Mouse (Mus musculus) midbrain, embryonic 14.5 days (tissue): Measurements from ENCODE around the gene Wdhd1. TPM values are rescaled to one million over a fixed set of nuclear protein-coding genes. Genes with fewer than 3 reads are reported as not detected.
"Not testable (repeated sequence)": the region's sequence is repeated elsewhere in the genome, so short reads cannot be mapped to it uniquely, and the experiment has no call there.

Source experiments
- ATAC-seq: fragments of 200-750 bp; cut with Nextera tagmentation; 2 replicates; pipeline ENCODE4 v1.8.0; 2017; ENCODE audit warnings: moderate number of reproducible peaks, moderate library complexity; ENCODE audit not compliant: low FRiP score, low TSS enrichment
- DNase-seq: peaks from one replicate; pipeline ENCODE4 v3.0.0-alpha.2; 2015
- H3K27ac ChIP-seq: fragments of 300-500 bp; sonication (generic); replicated peaks from 2 replicates; pipeline ENCODE4 v1.5.1; 2014; ENCODE audit warnings: mild to moderate bottlenecking, low read depth, low read length, moderate library complexity
- H3K27me3 ChIP-seq: fragments of 300-500 bp; sonication (generic); 2 replicates; pipeline ENCODE4 v1.6.1; 2014; ENCODE audit warnings: low read length, control low read depth, mixed read lengths; ENCODE audit not compliant: control insufficient read depth, insufficient read depth
- H3K36me3 ChIP-seq: fragments of 300-500 bp; sonication (generic); 2 replicates; pipeline ENCODE4 v1.6.1; 2014; ENCODE audit warnings: low read length, control low read depth; ENCODE audit not compliant: control insufficient read depth, insufficient read depth
- H3K4me1 ChIP-seq: fragments of 300-500 bp; sonication (generic); 2 replicates; pipeline ENCODE4 v1.6.1; 2014; ENCODE audit warnings: mild to moderate bottlenecking, antibody characterized with exemption, low read length, control low read depth; ENCODE audit not compliant: control insufficient read depth, insufficient read depth
- H3K4me2 ChIP-seq: fragments of 300-500 bp; sonication (generic); 2 replicates; pipeline ENCODE4 v1.6.1; 2014; ENCODE audit warnings: mild to moderate bottlenecking, low read length, moderate library complexity
- H3K4me3 ChIP-seq: fragments of 300-500 bp; sonication (generic); replicated peaks from 2 replicates; pipeline ENCODE4 v1.5.1; 2014; ENCODE audit warnings: low read depth, low read length
- H3K9ac ChIP-seq: fragments of 300-500 bp; sonication (generic); replicated peaks from 2 replicates; pipeline ENCODE4 v1.6.1; 2014; ENCODE audit warnings: mild to moderate bottlenecking, low read length, moderate library complexity
- H3K9me3 ChIP-seq: fragments of 300-500 bp; sonication (generic); 2 replicates; pipeline ENCODE4 v1.6.1; 2016; ENCODE audit warnings: low read length, control low read depth, mixed read lengths; ENCODE audit not compliant: control insufficient read depth
- WGBS: fragments of 180-500 bp; shearing (Covaris S2); extraction: QIAGEN DNeasy Blood & Tissue Kit; methylation state at CpG from one replicate; pipeline ENCODE4 v1.1.7; 2014; 5-methylcytosine and 5-hydroxymethylcytosine counted together
- polyA plus RNA-seq: library from polyadenylated mRNA; unstranded; fragments of >200 nt; fragmentation: Nextera tagmentation; extraction: Ambion mirVana; gene quantifications from 2 replicates; pipeline ENCODE4 v1.2.1, GENCODE M21; 2014

Gene Wdhd1
- 14.1 and 21.1 TPM in 2 replicates for polyA plus RNA-seq

DNA sequence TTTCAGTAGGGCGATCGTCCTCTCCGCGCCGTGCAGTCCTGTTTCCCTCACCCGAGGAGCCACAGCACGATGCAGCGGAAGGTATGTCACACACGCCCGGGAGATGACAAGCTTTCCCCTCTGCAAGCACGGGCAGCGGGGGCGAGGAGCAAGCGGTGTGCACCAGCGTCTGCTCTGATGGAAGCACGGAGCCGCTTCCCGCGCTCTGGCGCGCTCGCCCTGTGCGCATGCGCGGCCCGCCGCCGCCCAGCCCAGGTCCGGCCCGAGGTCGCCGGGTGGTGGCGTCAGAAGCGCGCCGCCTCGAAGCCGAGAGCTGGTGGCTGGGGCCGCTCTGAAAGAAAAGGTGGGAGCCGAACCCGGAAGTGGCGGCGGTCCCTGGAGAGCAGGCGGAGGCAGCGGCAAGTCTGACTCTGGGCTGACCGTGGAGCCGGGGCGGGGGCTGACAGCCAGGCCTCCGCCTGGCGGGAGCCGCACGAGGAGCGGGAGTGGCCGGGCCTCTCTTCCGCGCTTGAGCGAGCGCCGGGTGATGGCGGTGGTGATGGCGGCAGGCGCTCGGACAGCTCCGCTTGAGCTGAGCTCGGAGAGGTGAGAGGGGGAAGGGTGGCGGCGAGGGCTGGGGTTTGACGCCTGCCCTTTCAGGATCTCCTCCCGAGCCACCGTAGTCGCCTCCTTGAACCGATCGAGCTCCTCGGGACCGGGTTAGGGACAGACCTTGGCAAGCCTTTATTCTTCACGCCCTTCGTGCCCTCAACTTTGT is at the start of gene Wdhd1, which contains the start of gene Socs4:
Gene Wdhd1 (minus strand): TSS at position 221 of the 757 bp plus-strand sequence.
Gene Socs4 (plus strand): TSS at position 295 of the 757 bp plus-strand sequence.
- H3K4me1 ChIP-seq, result peaks cover 14% of the 10 kb centered on the region
- peak within 1 kb of the TSS; percentile 73 for H3K4me2 ChIP-seq
- peak within 1 kb of the TSS; percentile 75 for H3K9ac ChIP-seq
- DNase-seq (peak; percentile 97), ATAC-seq (peak; percentile 96)
- peaks cover 10% of the 10 kb centered on the region; the same call in 1 of the 2 replicates for H3K36me3 ChIP-seq
- H3K9me3 ChIP-seq, result no peaks in the 10 kb centered on the region
- H3K4me3 ChIP-seq, result peak within 1 kb of the TSS; percentile 82
- peak within 1 kb of the TSS; percentile 95 for H3K27ac ChIP-seq
- WGBS, result under 1% methylated on average over 77 of the region's 77 CpGs
- H3K27me3 ChIP-seq, result no peaks in the 10 kb centered on the region

DNA sequence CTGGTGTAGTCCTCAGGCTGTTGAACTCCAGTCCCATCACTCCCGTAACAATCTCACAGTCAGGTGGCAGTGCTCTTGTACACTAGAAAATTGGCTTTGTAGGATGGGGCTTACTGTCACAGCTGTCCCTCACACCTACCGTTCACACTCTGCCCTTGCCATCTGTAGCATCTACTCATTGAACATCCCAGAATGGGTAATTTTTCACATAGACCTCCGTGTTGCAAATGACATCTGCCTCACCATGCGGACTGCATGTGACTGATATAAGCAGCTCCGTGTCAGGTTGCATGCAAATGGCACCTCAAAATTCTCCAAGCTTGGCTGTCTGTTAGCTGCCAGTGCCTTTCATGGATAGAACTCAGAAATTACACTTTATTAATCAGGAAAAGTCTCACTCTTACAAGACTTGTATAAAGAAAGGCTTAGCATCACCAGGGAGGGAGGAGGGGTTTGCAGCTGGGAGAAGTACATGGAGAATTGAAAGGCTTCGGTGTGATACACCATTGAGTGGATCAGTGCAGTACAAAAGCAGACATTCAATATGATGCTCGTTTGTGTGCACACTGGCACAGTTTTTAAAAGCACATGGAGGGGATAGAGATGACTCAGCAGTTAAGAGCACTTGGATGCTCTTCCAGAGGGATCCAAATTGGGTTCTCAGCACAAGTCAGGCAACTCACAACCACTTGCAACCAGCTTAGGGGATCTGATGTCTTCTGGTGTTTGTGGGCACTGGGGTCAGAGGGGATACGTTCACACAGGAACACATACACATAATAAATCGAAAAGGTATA is 49.5 kb upstream of the Wdhd1 start:
- 89% methylated on average over 9 of the region's 9 CpGs for WGBS

GRCm38 (mm10) chr14:47321581-47321980 is 44.9 kb upstream of the Wdhd1 start:
- not testable (repeated sequence) for DNase-seq, H3K4me3 ChIP-seq
- WGBS, result 97% methylated on average over 6 of the region's 8 CpGs

More for the DNA sequence above, 49.5 kb upstream of the Wdhd1 start:
- Histone ChIP-seq H3K4me1 (no peaks in the 10 kb centered on the region), H3K27ac (no peak overlapping the region), H3K27me3 (no peaks in the 10 kb centered on the region), H3K36me3 (no peaks in the 10 kb centered on the region), H3K9me3 (no peaks in the 10 kb centered on the region), H3K4me3 (no peak overlapping the region), H3K4me2 (no peak overlapping the region), H3K9ac (no peak overlapping the region)
- ATAC-seq (no peak), DNase-seq (no peak)

DNA sequence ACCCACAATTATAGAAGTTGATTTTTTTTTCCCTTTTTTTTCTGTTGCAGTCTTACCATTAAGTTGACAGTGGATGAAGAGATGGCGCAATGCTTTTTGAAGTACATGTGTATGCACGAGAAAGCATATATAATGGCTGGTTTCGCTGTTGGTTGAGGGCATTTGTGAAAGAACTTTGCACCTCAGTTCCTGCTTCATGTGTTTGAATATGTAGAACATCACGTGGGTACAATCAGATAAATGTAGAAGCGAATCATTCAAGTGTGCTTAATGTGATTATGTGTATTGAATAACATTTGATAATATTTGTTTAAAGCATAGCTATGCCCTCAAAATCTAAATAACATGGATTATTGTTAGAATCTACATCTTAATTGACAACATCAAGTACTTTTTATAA is 42.7 kb upstream of the Wdhd1 start:
- H3K36me3 ChIP-seq, result peaks cover 30% of the 10 kb centered on the region

More at GRCm38 (mm10) chr14:47321581-47321980, 44.9 kb upstream of the Wdhd1 start:
- H3K9me3 ChIP-seq, ATAC-seq, H3K9ac ChIP-seq, H3K4me2 ChIP-seq, H3K27me3 ChIP-seq, H3K27ac ChIP-seq, H3K4me1 ChIP-seq: not testable (repeated sequence)
- peaks cover 17% of the 10 kb centered on the region for H3K36me3 ChIP-seq

DNA sequence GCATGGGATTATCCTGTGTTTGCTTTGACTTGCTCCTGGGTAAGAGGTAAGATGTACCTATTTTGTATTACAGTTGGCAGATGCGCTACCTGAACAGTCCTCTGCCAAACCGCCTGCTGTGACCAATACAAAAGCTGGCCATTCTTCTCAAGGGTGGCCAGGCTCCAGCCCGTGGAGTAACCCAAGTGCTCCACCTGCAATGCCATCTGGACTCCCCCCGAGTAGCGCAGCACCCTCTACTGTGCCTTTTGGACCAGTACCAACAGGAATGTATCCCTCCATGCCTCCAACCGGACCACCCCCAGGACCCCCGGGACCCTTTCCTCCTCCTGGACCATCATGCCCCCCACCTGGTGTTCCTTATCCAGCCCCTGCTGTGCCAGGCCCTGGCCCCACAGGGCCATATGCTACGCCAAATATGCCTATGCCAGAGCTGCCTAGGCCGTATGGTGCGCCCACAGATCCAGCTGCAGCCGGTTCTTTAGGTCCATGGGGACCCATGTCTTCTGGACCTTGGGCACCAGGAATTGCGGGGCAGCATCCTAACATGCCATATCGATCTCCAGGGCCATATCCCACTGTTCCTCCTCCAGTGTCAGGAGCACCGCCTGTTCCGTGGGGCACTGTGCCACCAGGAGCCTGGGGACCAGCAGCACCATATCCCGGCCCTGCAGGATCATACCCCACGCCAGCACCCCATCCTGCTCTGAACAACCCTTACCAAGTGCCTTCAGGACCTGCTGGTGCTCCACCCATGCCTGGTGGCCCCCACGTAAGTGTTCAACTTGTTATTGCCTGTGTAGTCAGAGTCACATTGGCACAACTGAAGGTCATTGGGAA is 33.9 kb upstream of the Wdhd1 start:
- ATAC-seq (no peak), DNase-seq (no peak)
- Histone ChIP-seq H3K4me1 (no peaks in the 10 kb centered on the region), H3K27ac (no peak overlapping the region), H3K36me3 (peaks cover 62% of the 10 kb centered on the region), H3K9me3 (no peaks in the 10 kb centered on the region), H3K27me3 (no peaks in the 10 kb centered on the region), H3K4me2 (no peak overlapping the region), H3K9ac (no peak overlapping the region), H3K4me3 (no peak overlapping the region)
- WGBS, result 91% methylated on average over 18 of the region's 18 CpGs

More for the DNA sequence above, 42.7 kb upstream of the Wdhd1 start:
- Histone ChIP-seq H3K27ac (no peak overlapping the region), H3K4me2 (no peak overlapping the region), H3K9me3 (no peaks in the 10 kb centered on the region), H3K4me3 (no peak overlapping the region), H3K27me3 (no peaks in the 10 kb centered on the region), H3K9ac (no peak overlapping the region), H3K4me1 (no peaks in the 10 kb centered on the region)
- no peak for DNase-seq
- 90% methylated on average over 5 of the region's 5 CpGs for WGBS
- no peak for ATAC-seq

GRCm38 (mm10) chr14:47309061-47309460 is 32.4 kb upstream of the Wdhd1 start:
- 97% methylated on average over 1 of the region's 1 CpGs for WGBS
- Histone ChIP-seq H3K9me3 (no peaks in the 10 kb centered on the region), H3K36me3 (peaks cover 50% of the 10 kb centered on the region)

DNA sequence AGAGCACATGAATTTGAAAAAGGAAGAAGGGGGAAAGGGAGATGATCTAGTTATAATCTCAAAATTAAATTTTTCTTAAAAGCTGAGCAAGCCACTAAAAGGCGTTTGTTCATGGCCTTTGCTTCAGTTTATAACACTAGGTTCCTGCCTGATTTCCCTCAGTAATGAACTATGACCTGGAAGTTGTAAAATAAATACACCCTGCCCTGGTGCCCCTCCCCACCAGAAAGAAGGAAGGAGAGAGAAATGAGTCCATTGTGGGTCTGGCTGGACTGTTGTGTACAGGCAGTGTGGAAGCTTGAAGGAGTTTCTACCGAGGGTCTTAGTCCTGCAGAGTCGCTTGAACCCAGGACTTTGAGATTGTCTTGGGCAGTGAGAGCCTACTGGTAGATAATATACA is 31.0 kb upstream of the Wdhd1 start:
- Histone ChIP-seq H3K9me3 (no peaks in the 10 kb centered on the region), H3K36me3 (peaks cover 38% of the 10 kb centered on the region), H3K4me3 (no peak overlapping the region), H3K27ac (no peak overlapping the region), H3K4me2 (no peak overlapping the region), H3K27me3 (no peaks in the 10 kb centered on the region), H3K9ac (no peak overlapping the region), H3K4me1 (no peaks in the 10 kb centered on the region)
- 92% methylated on average over 3 of the region's 3 CpGs for WGBS
- DNase-seq (no peak), ATAC-seq (no peak)

More at GRCm38 (mm10) chr14:47309061-47309460, 32.4 kb upstream of the Wdhd1 start:
- ATAC-seq (no peak), DNase-seq (no peak)
- no peak overlapping the region for H3K4me2 ChIP-seq
- H3K27me3 ChIP-seq, result no peaks in the 10 kb centered on the region
- no peak overlapping the region for H3K4me3 ChIP-seq
- no peaks in the 10 kb centered on the region for H3K4me1 ChIP-seq
- H3K27ac ChIP-seq, result no peak overlapping the region
- H3K9ac ChIP-seq, result no peak overlapping the region

DNA sequence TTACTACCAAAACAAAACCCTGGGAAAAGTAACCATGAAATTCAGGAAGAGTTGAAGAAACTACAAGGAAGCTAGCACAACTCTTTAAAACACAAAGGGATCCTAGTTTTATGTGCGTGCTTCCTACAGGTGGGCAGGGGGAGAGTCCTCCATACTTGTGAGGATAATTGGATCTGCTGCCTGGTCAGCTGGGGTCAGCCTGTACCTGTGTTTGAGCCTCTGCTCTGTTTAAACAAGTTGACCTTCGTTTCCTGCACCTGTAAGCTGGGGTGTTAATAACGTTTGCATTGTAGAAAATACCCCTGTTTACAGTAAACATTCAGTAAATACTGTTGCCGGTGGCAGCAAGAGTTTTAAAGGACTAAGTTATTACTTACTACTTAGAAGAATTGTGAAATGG is 29.3 kb upstream of the Wdhd1 start:
- no peak overlapping the region for H3K9ac ChIP-seq
- H3K4me3 ChIP-seq, result no peak overlapping the region
- H3K4me1 ChIP-seq, result no peaks in the 10 kb centered on the region
- 90% methylated on average over 4 of the region's 4 CpGs for WGBS
- peaks cover 22% of the 10 kb centered on the region for H3K36me3 ChIP-seq
- H3K27me3 ChIP-seq, result no peaks in the 10 kb centered on the region
- H3K4me2 ChIP-seq, result no peak overlapping the region
- no peak overlapping the region for H3K27ac ChIP-seq
- ATAC-seq, result no peak
- no peaks in the 10 kb centered on the region for H3K9me3 ChIP-seq
- DNase-seq, result no peak
